Mouse (Mus musculus) small intestine, adult 10 weeks (tissue): ENCODE measurements around the gene Tmem151b. TPM values are rescaled to one million over a fixed set of nuclear protein-coding genes. Genes with fewer than 3 reads are reported as not detected.

ENCODE experiments used
- polyA plus RNA-seq: library from polyadenylated mRNA; stranded (reverse); fragments of 350-450 nt; fragmentation: Illumina TruSeq; extraction: RNeasy Lipid Tissue Mini Kit (QIAGEN cat#74804); gene quantifications from one replicate; pipeline ENCODE4 v1.2.3, GENCODE M21; 2014; ENCODE audit warnings: low replicate concordance

Gene Tmem151b
- polyA plus RNA-seq = not detected

GRCm38 (mm10) chr17:45549617-45550181 lies at the start of gene Tmem151b:
TSS of gene Tmem151b (minus strand) at chr17:45549677.

GRCm38 (mm10) chr17:45573087-45573779 lies 23.8 kb upstream of the Tmem151b start, which contains the start of gene Hsp90ab1:
TSS of gene Hsp90ab1 (minus strand) at chr17:45573271.

DNA sequence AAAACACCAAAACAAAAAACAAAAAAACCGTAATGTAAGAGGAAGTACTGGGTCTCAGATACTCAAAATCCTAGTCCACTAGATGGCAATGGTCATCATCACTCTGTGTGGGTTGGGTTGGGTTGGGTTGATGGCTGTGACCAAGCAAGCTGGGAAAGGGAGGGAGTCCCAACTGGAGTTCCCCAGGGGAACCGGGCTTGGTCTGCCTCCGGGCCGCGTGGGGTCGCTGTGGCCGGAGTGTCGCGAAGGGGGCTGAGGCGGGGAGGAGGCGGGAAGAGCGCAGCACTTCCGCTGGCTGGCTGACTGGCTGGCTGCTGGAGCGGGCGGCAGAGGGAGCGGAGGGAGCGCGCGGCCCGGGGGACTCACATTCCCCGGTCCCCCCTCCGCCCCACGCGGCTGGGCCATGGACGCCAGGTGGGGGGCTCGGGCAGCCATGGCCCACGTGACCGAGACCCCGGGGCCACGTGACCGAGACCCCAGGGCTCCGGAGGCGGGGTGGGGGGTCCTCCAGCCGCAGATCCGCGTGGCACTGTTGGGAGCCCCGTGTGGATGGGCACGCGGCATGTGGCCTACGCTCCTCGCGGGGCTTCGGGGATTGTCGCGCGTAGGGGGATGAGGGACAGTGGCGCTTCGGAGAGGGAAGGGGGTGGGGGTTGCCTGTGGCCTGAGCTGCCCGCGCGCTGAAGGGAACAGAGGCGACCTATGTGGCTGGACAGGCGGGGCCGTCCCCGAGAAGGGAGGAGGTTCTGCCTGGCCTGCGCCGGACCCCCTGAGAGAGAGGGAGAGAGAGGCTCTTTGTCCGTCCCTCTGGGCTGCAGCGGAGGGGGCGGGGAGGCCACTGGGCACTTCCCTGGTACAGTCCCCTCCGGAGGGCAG lies 14.4 kb upstream of the Tmem151b start, which contains the start of gene Slc35b2:
Slc35b2 (plus strand) TSS at position 220 of the 876 bp plus-strand sequence.

GRCm38 (mm10) chr17:45555452-45556106 lies 6.1 kb upstream of the Tmem151b start, which contains the start of gene Nfkbie:
TSS of gene Nfkbie (plus strand) at chr17:45555703.

DNA sequence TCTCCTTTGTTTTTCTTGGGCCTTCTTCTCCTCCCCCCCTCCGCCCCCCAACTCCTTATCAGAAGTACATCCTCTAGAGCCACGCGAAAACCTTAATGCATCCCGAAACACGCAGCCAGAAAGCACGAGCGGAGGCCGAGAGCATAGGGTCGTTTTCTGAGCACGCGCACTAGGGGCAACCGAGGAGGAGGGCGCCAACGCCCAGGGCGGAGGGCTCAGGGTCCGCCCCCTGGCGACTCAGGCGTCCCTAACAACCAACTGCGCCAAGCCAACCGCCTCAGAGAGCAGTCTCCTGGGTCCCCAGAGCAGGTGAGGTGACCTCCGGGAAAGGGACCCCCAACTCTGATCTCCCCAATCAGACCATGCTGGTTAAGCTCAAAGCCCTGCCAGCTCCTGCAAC lies 26.2 kb downstream of the Tmem151b start, which contains the start of gene Tcte1:
Tcte1 (plus strand) TSS at position 172 of the 400 bp plus-strand sequence.

DNA sequence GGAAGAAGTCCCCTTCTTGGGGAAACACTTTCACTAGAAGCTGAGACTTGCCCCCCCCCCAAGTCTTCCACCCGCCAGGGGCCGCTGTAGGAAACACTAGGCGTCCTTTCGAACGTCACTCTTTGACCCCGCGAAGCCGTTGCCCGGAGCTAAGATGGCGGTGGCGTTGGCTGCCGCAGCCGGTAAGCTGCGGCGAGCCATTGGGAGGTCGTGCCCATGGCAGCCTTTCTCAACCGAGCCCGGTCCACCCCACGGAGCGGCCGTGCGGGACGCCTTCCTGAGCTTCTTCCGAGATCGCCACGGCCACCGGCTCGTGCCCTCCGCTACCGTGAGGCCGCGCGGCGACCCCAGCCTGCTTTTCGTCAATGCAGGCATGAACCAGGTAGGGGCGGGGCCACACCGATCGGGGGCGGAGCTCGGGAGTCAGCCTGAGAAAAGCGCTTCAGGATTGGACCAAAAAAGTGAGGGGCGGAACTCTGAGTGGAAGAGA lies 42.7 kb downstream of the Tmem151b start, which contains the start of gene Aars2:
Aars2 (plus strand) TSS at position 142 of the 490 bp plus-strand sequence.

Other genes with a start within 250 kb of the Tmem151b start
- gene Cdc5l, start 115.9 kb downstream of the Tmem151b start, polyA plus RNA-seq = 54.4 TPM
- not detected for gene Spats1, start 74.3 kb downstream of the Tmem151b start, polyA plus RNA-seq
- not detected for gene Aars2, start 42.8 kb downstream of the Tmem151b start, polyA plus RNA-seq
- gene Tcte1, start 26.2 kb downstream of the Tmem151b start, polyA plus RNA-seq = not detected
- gene Nfkbie, start 6.0 kb upstream of the Tmem151b start, polyA plus RNA-seq = 1.1 TPM
- 1.3 TPM for gene Slc35b2, start 14.2 kb upstream of the Tmem151b start, polyA plus RNA-seq
- 585 TPM for gene Hsp90ab1, start 23.6 kb upstream of the Tmem151b start, polyA plus RNA-seq
- 0.82 TPM for gene Slc29a1, start 49.9 kb upstream of the Tmem151b start, polyA plus RNA-seq
- gene Mymx, start 52.4 kb upstream of the Tmem151b start, polyA plus RNA-seq = not detected
- 0.63 TPM for gene Capn11, start 109.6 kb upstream of the Tmem151b start, polyA plus RNA-seq
- gene Mrpl14, start 136.6 kb upstream of the Tmem151b start, polyA plus RNA-seq = not detected
- 2.9 TPM for gene Tmem63b, start 137.2 kb upstream of the Tmem151b start, polyA plus RNA-seq
- not detected for gene 1600014C23Rik, start 184.2 kb upstream of the Tmem151b start, polyA plus RNA-seq